Mouse (Mus musculus): Measurements from ENCODE around the gene Asap2.

DNA sequence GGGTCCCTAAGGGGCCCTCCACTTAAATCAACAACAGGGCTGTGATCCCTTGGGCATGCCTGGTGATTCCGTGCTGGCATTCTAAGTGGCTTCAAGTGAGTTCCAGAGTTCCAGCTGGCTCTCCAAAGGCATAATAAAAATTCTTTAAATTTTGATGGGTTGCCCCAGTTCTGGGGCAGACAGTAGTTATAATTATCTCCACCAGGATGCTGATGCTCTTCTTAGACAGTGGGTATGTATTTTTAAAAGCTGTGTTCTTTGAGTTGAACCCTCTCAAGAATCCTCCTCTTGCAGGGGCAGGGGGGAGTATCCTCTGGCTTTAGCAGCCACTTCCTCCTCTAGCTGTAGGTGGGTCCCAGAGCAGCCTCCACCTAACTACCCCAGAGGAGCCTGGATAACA, 230.3 kb downstream of the Asap2 start:
- no peak for TF ChIP-seq POLR2A (IDR thresholded peaks at IDR 0.05; ENCODE audit: control insufficient read depth, extremely low read depth, insufficient read depth, low read length, poor library complexity)
- no peak for TF ChIP-seq CTCF (IDR thresholded peaks at IDR 0.05; ENCODE audit: borderline replicate concordance, control insufficient read depth, extremely low read depth, insufficient read depth, low read length, poor library complexity)

Measured in thymus, adult 2 months (tissue).